Mouse (Mus musculus) intestine, embryonic 14.5 days (tissue): Measurements from ENCODE around the gene Vars. TPM values are rescaled to one million over a fixed set of nuclear protein-coding genes. Genes with fewer than 3 reads are reported as not detected.
"Not testable (repeated sequence)": the region's sequence is repeated elsewhere in the genome, so short reads cannot be mapped to it uniquely, and the experiment has no call there.

ENCODE experiments used
- ATAC-seq: fragments of 200-750 bp; cut with Nextera tagmentation; replicated peaks from 2 replicates; pipeline ENCODE4 v1.8.0; 2017; ENCODE audit warnings: low read depth, moderate number of reproducible peaks, moderate TSS enrichment, moderate library complexity; ENCODE audit not compliant: low FRiP score, low TSS enrichment
- DNase-seq: peaks from one replicate; pipeline ENCODE4 v3.0.0-alpha.2; 2018; ENCODE audit warnings: low spot score
- H3K27ac ChIP-seq: fragments of 300-500 bp; sonication (generic); 2 replicates; pipeline ENCODE4 v1.5.1; 2014; ENCODE audit warnings: low read depth, mild to moderate bottlenecking, control low read depth
- H3K27me3 ChIP-seq: fragments of 300-500 bp; sonication (generic); replicated peaks from 2 replicates; pipeline ENCODE4 v1.6.1; 2014; ENCODE audit warnings: low read length, control low read depth; ENCODE audit not compliant: control insufficient read depth, insufficient read depth
- H3K36me3 ChIP-seq: fragments of 300-500 bp; sonication (generic); 2 replicates; pipeline ENCODE4 v1.6.1; 2014; ENCODE audit warnings: low read length, control low read depth; ENCODE audit not compliant: control insufficient read depth, insufficient read depth
- H3K4me1 ChIP-seq: fragments of 300-500 bp; sonication (generic); replicated peaks from 2 replicates; pipeline ENCODE4 v1.6.1; 2014; ENCODE audit warnings: low read length, control low read depth, mixed read lengths; ENCODE audit not compliant: control insufficient read depth, insufficient read depth
- H3K4me2 ChIP-seq: fragments of 300-500 bp; sonication (generic); 2 replicates; pipeline ENCODE4 v1.6.1; 2014; ENCODE audit warnings: low read length
- H3K4me3 ChIP-seq: fragments of 300-500 bp; sonication (generic); 2 replicates; pipeline ENCODE4 v1.5.1; 2014; ENCODE audit warnings: low read depth, low read length, control low read depth, mixed read lengths
- H3K9ac ChIP-seq: fragments of 300-500 bp; sonication (generic); 2 replicates; pipeline ENCODE4 v1.6.1; 2014; ENCODE audit warnings: mild to moderate bottlenecking, low read length
- H3K9me3 ChIP-seq: fragments of 300-500 bp; sonication (generic); 2 replicates; pipeline ENCODE4 v1.6.1; 2016; ENCODE audit warnings: low read length, control low read depth; ENCODE audit not compliant: control insufficient read depth
- WGBS: fragments of 180-500 bp; shearing (Covaris S2); extraction: QIAGEN DNeasy Blood & Tissue Kit; methylation state at CpG from one replicate; pipeline ENCODE4 v1.1.7; 2014; 5-methylcytosine and 5-hydroxymethylcytosine counted together
- polyA plus RNA-seq: library from polyadenylated mRNA; unstranded; fragments of >200 nt; fragmentation: Nextera tagmentation; extraction: Ambion mirVana; gene quantifications from 2 replicates; pipeline ENCODE4 v1.2.1, GENCODE M21; 2014

Gene Vars
- polyA plus RNA-seq, 1 experiment from 2014 or later, result 133 TPM

DNA sequence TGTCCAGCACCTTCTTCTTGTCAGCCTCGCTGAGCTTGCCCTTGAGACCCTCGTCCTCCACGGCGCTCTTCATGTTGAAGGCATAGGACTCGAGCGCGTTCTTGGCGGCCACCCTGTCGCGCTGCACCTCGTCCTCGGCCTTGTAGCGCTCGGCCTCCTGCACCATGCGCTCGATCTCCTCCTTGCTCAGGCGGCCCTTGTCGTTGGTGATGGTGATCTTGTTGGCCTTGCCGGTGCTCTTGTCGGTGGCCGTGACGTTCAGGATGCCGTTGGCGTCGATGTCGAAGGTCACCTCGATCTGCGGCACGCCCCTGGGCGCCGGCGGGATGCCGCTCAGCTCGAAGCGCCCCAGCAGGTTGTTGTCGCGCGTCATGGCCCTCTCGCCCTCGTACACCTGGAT, 43.5 kb upstream of the Vars start:
- H3K27me3 ChIP-seq, H3K4me3 ChIP-seq, H3K4me2 ChIP-seq, H3K9me3 ChIP-seq, DNase-seq, ATAC-seq, H3K36me3 ChIP-seq, H3K4me1 ChIP-seq, H3K27ac ChIP-seq, H3K9ac ChIP-seq: not testable (repeated sequence)
- 17% methylated on average over 16 of the region's 40 CpGs for WGBS

DNA sequence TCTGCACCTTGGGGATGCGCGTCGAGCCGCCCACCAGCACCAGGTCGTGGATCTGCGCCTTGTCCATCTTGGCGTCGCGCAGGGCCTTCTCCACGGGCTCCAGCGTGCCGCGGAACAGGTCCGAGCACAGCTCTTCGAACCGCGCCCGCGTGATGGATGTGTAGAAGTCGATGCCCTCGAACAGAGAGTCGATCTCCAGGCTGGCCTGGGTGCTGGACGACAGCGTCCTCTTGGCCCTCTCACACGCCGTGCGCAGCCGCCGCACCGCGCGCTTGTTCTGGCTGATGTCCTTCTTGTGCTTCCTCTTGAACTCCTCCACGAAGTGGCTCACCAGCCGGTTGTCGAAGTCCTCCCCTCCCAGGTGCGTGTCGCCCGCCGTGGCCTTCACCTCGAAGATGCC, 42.8 kb upstream of the Vars start:
- H3K4me3 ChIP-seq, DNase-seq, H3K27ac ChIP-seq, H3K9ac ChIP-seq, H3K4me1 ChIP-seq, H3K4me2 ChIP-seq, H3K9me3 ChIP-seq, H3K27me3 ChIP-seq, ATAC-seq, H3K36me3 ChIP-seq: not testable (repeated sequence)
- 23% methylated on average over 23 of the region's 40 CpGs for WGBS

DNA sequence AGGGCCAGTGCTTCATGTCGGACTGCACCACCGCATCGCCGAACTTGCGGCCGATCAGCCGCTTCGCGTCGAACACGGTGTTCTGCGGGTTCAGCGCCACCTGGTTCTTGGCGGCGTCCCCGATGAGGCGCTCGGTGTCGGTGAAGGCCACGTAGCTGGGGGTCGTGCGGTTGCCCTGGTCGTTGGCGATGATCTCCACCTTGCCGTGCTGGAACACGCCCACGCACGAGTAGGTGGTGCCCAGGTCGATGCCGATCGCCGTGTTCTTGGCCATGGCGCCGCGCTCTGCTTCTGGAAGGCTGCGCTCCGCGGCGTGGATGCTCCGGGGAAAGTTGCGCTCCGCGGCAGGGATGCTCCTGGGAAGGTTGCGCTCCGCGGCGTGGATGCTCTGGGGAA, 42.1 kb upstream of the Vars start:
- DNase-seq, H3K27me3 ChIP-seq, H3K9me3 ChIP-seq, H3K27ac ChIP-seq, H3K36me3 ChIP-seq, H3K9ac ChIP-seq, H3K4me1 ChIP-seq: not testable (repeated sequence)
- Histone ChIP-seq H3K4me2 (peak overlapping the region; percentile 76), H3K4me3 (peak overlapping the region; percentile 50; the same call in 1 of the 2 replicates)
- peak; percentile 30 for ATAC-seq
- WGBS, result 4% methylated on average over 25 of the region's 47 CpGs

DNA sequence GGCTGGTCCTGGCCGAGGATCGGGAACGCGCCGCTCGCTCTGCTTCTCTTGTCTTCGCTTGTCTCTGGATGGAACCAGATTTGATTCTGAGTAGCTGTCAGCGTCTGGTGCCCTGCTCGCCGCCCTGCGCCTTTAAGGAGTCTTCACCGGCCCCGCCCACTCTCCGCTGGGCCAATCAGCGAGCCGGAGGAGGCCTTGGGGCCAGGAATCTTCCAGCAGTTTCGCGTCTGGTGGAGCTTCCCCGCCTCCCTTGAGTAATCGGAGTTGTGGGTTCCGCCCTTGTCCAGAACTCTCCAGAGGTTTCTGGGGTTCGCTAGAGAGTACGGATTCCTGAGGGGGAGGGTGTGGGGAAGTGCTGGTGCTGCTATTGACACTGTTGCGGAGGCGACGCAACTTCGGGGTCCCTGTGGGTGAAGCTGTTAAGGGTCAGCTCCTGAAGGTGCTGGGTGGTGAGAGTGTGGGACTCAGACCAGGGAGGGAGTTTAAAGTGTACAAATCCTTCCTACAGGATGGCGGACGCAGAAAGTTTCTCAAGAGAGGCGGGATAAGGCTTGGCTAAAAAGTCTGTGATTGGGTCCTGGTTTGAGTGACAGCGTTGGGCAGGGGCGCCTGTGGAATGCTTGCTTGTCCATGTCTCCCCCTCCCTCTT, 41.5 kb upstream of the Vars start, which contains the start of gene Hspa1b:
Gene Hspa1b (minus strand): TSS at position 109 of the 649 bp plus-strand sequence.
- H3K4me1 ChIP-seq, H3K9me3 ChIP-seq, H3K36me3 ChIP-seq, H3K27me3 ChIP-seq: not testable (repeated sequence)
- peak within 1 kb of the TSS; percentile 76 for H3K4me2 ChIP-seq
- peak within 1 kb of the TSS; percentile 54 for H3K9ac ChIP-seq
- under 1% methylated on average over 29 of the region's 32 CpGs for WGBS
- H3K27ac ChIP-seq, result peak within 1 kb of the TSS; percentile 95
- peak within 1 kb of the TSS; percentile 50 for H3K4me3 ChIP-seq
- DNase-seq (peak; percentile 96), ATAC-seq (peak; percentile 94)

DNA sequence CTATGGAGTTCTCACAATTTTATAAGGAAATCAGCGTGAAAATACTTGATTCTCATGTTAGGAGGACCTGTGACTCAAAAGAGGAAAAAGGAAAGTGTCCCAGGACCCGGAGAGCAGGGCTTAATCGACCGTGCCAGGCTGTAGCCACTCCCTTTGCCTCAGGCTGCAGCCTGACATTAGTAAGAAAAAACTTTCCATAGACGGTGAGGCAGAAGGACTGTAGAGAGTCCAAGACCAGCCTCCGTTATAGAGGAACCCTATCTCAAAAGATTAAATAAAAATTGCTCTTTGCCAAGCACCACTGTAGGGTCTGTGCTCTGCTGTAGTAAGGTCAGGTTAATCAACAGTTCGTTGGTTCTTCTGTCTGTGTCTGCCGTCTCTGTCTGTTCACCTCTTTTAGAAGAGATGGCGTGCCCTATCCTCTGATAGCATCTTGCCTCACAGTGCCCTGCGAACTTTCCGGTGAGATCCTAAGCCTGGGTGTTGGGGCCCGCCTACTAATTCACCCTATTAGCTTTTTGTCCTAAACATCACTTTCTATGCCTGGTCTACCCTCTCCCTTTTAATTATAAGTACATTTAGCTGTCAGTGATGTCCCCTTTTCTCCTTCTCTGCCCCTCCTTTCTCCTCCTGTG, 40.8 kb upstream of the Vars start:
- WGBS, result 16% methylated on average over 12 of the region's 12 CpGs
- peak overlapping the region; percentile 54 for H3K9ac ChIP-seq
- peaks cover 5% of the 10 kb centered on the region for H3K4me1 ChIP-seq
- DNase-seq (no peak), ATAC-seq (no peak; the same call in 1 of the 2 replicates)
- peak overlapping the region; percentile 76 for H3K4me2 ChIP-seq
- H3K36me3 ChIP-seq, result no peaks in the 10 kb centered on the region
- peak overlapping the region; percentile 95 for H3K27ac ChIP-seq
- H3K4me3 ChIP-seq, result peak overlapping the region; percentile 50
- no peaks in the 10 kb centered on the region for H3K9me3 ChIP-seq
- no peaks in the 10 kb centered on the region; the same call in 1 of the 2 replicates for H3K27me3 ChIP-seq

DNA sequence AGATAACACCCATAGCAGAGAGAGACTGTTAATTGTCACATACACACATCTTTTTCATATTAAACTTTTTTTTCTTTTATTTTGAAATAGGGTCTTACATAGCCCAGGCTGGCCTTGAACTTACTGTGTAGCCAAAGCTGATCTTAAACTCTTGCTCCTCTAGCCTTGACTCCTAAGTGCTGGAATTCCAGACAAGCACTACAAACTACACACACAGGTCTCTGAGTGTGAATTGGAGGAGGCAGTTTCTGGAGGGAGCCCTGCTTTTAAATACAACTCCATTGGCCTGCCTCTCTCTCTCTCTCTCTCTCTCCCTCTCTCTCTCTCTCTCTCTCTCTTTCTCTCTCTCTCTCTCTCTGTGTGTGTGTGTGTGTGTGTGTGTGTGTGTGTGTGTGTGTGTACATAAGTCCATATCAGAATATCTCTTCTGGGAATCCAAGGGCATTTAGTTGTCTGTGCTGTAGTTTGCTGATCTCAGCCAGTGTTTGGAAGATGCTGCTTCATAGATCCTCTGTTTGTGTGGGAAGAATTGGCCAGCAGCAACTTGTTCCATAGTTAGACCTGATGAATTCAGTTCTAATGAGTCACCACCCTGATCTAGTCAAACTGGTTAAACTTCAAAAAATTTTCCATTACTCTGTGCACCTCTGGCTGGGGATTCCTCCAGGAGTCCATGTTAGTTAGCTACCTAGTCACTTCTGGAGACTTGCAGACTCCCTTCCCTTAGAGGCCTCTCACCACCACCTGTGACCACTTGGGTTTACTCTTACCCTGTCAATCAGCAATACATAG, 39.9 kb upstream of the Vars start:
- DNase-seq (no peak), ATAC-seq (no peak)
- Histone ChIP-seq H3K9ac (no peak overlapping the region), H3K4me2 (0 out of 2 replicates have a peak overlapping the region, but pooled peaks have one; percentile 76), H3K36me3 (no peaks in the 10 kb centered on the region), H3K27me3 (no peaks in the 10 kb centered on the region; the same call in 1 of the 2 replicates), H3K27ac (no peak overlapping the region), H3K4me3 (no peak overlapping the region), H3K4me1 (peaks cover 5% of the 10 kb centered on the region), H3K9me3 (no peaks in the 10 kb centered on the region)

DNA sequence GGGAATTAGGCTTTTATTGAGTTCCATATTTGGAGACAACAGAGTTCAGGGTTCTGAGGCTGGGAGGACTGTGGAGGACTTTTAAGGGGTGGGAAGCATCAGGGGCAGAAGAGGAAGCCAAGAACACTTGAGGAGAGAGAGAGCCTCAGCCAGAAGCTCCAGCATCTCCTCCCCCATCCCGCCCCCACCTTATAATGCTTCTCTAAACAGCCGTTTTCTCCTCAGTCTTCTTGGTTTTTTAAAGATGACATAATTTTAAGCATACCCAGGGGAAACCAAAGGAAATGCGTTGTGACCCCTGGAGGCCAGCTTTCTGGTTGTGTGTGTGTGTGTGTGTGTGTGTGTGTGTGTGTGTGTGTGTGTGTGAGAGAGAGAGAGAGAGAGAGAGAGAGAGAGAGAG, 38.7 kb upstream of the Vars start:
- Histone ChIP-seq H3K4me1 (peaks cover 5% of the 10 kb centered on the region), H3K36me3 (no peaks in the 10 kb centered on the region), H3K9me3 (no peaks in the 10 kb centered on the region), H3K4me3 (no peak overlapping the region), H3K27ac (peak overlapping the region; percentile 6; the same call in 1 of the 2 replicates), H3K4me2 (no peak overlapping the region), H3K9ac (no peak overlapping the region), H3K27me3 (no peaks in the 10 kb centered on the region)
- WGBS, result 22% methylated on average over 3 of the region's 3 CpGs
- ATAC-seq (no peak), DNase-seq (no peak)

DNA sequence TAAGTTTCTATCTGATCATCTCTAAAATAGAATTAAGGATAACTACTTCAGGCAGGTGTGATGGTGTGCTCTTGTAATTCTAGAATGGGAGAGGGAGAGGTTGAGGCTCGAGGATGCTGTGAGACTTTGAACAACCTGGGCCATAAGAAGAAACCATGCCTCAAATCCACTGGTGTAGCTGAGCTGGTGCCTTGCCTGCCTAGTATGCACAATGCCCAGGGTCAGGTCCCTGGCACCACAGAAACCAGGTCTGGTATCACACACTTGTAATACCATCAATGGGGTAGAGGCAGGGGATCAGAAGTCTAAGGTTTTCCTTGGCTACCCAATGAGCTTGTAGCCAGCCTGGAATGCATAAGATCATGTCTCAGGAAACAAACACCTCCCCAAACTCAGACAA, 37.9 kb upstream of the Vars start:
- Histone ChIP-seq H3K4me1 (peaks cover 5% of the 10 kb centered on the region), H3K4me3 (no peak overlapping the region), H3K4me2 (no peak overlapping the region), H3K9me3 (no peaks in the 10 kb centered on the region), H3K36me3 (no peaks in the 10 kb centered on the region), H3K9ac (no peak overlapping the region), H3K27me3 (peaks cover 4% of the 10 kb centered on the region), H3K27ac (no peak overlapping the region)
- no peak for DNase-seq
- 73% methylated on average over 1 of the region's 1 CpGs for WGBS
- no peak for ATAC-seq
